Mouse (Mus musculus): Measurements from ENCODE around the gene 6030408B16Rik. TPM values are rescaled to one million over a fixed set of nuclear protein-coding genes. Genes with fewer than 3 reads are reported as not detected.
A peak's percentile ranks its signal among the peaks of the same experiment; 100 is the strongest.

The 6030408B16Rik gene
- total and polyA plus RNA-seq, 3 experiments, result not detected

GRCm38 (mm10) chr15:101308440-101309348 lies 15.7 kb downstream of the 6030408B16Rik start:
- TF ChIP-seq CTCF (IDR thresholded peaks at IDR 0.05; ENCODE audit: low read depth, low read length) (no peak), TAL1 (conservative IDR thresholded peaks at IDR 0.05; ENCODE audit: low read depth, low read length) (no peak), GATA1 (IDR thresholded peaks at IDR 0.05; ENCODE audit: borderline replicate concordance, low read length) (no peak), POLR2AphosphoS5 (IDR thresholded peaks at IDR 0.05; ENCODE audit: insufficient replicate concordance, low read depth, low read length) (no peak), GATA2 (IDR thresholded peaks at IDR 0.05; ENCODE audit: borderline replicate concordance, low read depth, low read length) (no peak)
- Histone ChIP-seq H3K4me1 (ENCODE audit: insufficient read depth, low read depth, low read length) (no peaks in the 10 kb centered on the region), H3K36me3 (replicated peaks) (no peaks in the 10 kb centered on the region), H3K9me3 (replicated peaks) (peaks cover 19% of the 10 kb centered on the region), H3K4me3 (ENCODE audit: low read depth, low read length) (no peak overlapping the region), H3K27me3 (ENCODE audit: insufficient read depth, low read length) (peaks cover 3% of the 10 kb centered on the region; the same call in 1 of the 2 replicates)
- no peak for ATAC-seq (ENCODE audit: extremely low read depth, insufficient number of reproducible peaks, low FRiP score, poor library complexity, severe bottlenecking)
- DNase-seq (ENCODE audit: low spot score), result no peak

- peaks cover 14% of the 10 kb centered on the region for H3K9me3 ChIP-seq (replicated peaks)
- H3K27me3 ChIP-seq (ENCODE audit: insufficient read depth, low read length), result peaks cover 3% of the 10 kb centered on the region; the same call in 1 of the 2 replicates
- H3K4me1 ChIP-seq (ENCODE audit: insufficient read depth, low read depth, low read length), result no peaks in the 10 kb centered on the region
- no peaks in the 10 kb centered on the region for H3K36me3 ChIP-seq (replicated peaks)
- TF ChIP-seq POLR2AphosphoS5 (IDR thresholded peaks at IDR 0.05; ENCODE audit: insufficient replicate concordance, low read depth, low read length), result no peak
- TF ChIP-seq GATA1 (IDR thresholded peaks at IDR 0.05; ENCODE audit: borderline replicate concordance, low read length), result no peak
- TF ChIP-seq GATA2 (IDR thresholded peaks at IDR 0.05; ENCODE audit: borderline replicate concordance, low read depth, low read length), result no peak
- no peak for TF ChIP-seq CTCF (IDR thresholded peaks at IDR 0.05; ENCODE audit: low read depth, low read length)
- ATAC-seq (ENCODE audit: extremely low read depth, insufficient number of reproducible peaks, low FRiP score, poor library complexity, severe bottlenecking), result no peak
- DNase-seq (ENCODE audit: low spot score), result no peak
- no peak overlapping the region for H3K4me3 ChIP-seq (ENCODE audit: low read depth, low read length)
Measured at GRCm38 (mm10) chr15:101309493-101309892, 16.5 kb downstream of the 6030408B16Rik start.

GRCm38 (mm10) chr15:101311087-101311770 lies 18.2 kb downstream of the 6030408B16Rik start:
- ATAC-seq (ENCODE audit: extremely low read depth, insufficient number of reproducible peaks, low FRiP score, poor library complexity, severe bottlenecking) (no peak), DNase-seq (ENCODE audit: low spot score) (no peak)
- peaks cover 25% of the 10 kb centered on the region for H3K9me3 ChIP-seq (replicated peaks)
- peaks cover 8% of the 10 kb centered on the region for H3K4me1 ChIP-seq (ENCODE audit: insufficient read depth, low read depth, low read length)
- H3K27me3 ChIP-seq (ENCODE audit: insufficient read depth, low read length), result peaks cover 3% of the 10 kb centered on the region; the same call in 1 of the 2 replicates
- H3K36me3 ChIP-seq (replicated peaks), result no peaks in the 10 kb centered on the region
- no peak overlapping the region for H3K4me3 ChIP-seq (ENCODE audit: low read depth, low read length)
- TF ChIP-seq GATA1 (IDR thresholded peaks at IDR 0.05; ENCODE audit: borderline replicate concordance, low read length) (no peak), GATA2 (IDR thresholded peaks at IDR 0.05; ENCODE audit: borderline replicate concordance, low read depth, low read length) (no peak), CTCF (IDR thresholded peaks at IDR 0.05; ENCODE audit: low read depth, low read length) (no peak), POLR2AphosphoS5 (IDR thresholded peaks at IDR 0.05; ENCODE audit: insufficient replicate concordance, low read depth, low read length) (no peak), TAL1 (conservative IDR thresholded peaks at IDR 0.05; ENCODE audit: low read depth, low read length) (no peak)

GRCm38 (mm10) chr15:101312006-101312405 lies 19.0 kb downstream of the 6030408B16Rik start:
- ATAC-seq (ENCODE audit: extremely low read depth, insufficient number of reproducible peaks, low FRiP score, poor library complexity, severe bottlenecking) (no peak), DNase-seq (ENCODE audit: low spot score) (no peak)
- 0 out of 2 replicates have a peak, but pooled peaks cover 2% of the 10 kb centered on the region for H3K27me3 ChIP-seq (ENCODE audit: insufficient read depth, low read length)
- peaks cover 8% of the 10 kb centered on the region for H3K4me1 ChIP-seq (ENCODE audit: insufficient read depth, low read depth, low read length)
- no peak overlapping the region for H3K4me3 ChIP-seq (ENCODE audit: low read depth, low read length)
- no peaks in the 10 kb centered on the region for H3K36me3 ChIP-seq (replicated peaks)
- H3K9me3 ChIP-seq (replicated peaks), result peaks cover 27% of the 10 kb centered on the region
- TF ChIP-seq GATA1 (IDR thresholded peaks at IDR 0.05; ENCODE audit: borderline replicate concordance, low read length) (no peak), TAL1 (conservative IDR thresholded peaks at IDR 0.05; ENCODE audit: low read depth, low read length) (no peak), CTCF (IDR thresholded peaks at IDR 0.05; ENCODE audit: low read depth, low read length) (no peak), POLR2AphosphoS5 (IDR thresholded peaks at IDR 0.05; ENCODE audit: insufficient replicate concordance, low read depth, low read length) (no peak), GATA2 (IDR thresholded peaks at IDR 0.05; ENCODE audit: borderline replicate concordance, low read depth, low read length) (no peak)

GRCm38 (mm10) chr15:101315378-101315777 lies 22.4 kb downstream of the 6030408B16Rik start:
- Histone ChIP-seq H3K27me3 (ENCODE audit: insufficient read depth, low read length) (0 out of 2 replicates have a peak, but pooled peaks cover 2% of the 10 kb centered on the region), H3K36me3 (replicated peaks) (no peaks in the 10 kb centered on the region), H3K4me1 (ENCODE audit: insufficient read depth, low read depth, low read length) (peaks cover 28% of the 10 kb centered on the region), H3K9me3 (replicated peaks) (peaks cover 29% of the 10 kb centered on the region), H3K4me3 (ENCODE audit: low read depth, low read length) (no peak overlapping the region)
- no peak for DNase-seq (ENCODE audit: low spot score)
- ATAC-seq (ENCODE audit: extremely low read depth, insufficient number of reproducible peaks, low FRiP score, poor library complexity, severe bottlenecking), result no peak
- TF ChIP-seq POLR2AphosphoS5 (IDR thresholded peaks at IDR 0.05; ENCODE audit: insufficient replicate concordance, low read depth, low read length) (no peak), CTCF (IDR thresholded peaks at IDR 0.05; ENCODE audit: low read depth, low read length) (no peak), GATA2 (IDR thresholded peaks at IDR 0.05; ENCODE audit: borderline replicate concordance, low read depth, low read length) (no peak), TAL1 (conservative IDR thresholded peaks at IDR 0.05; ENCODE audit: low read depth, low read length) (no peak)

GRCm38 (mm10) chr15:101315832-101316231 lies 22.8 kb downstream of the 6030408B16Rik start:
- peak; percentile 50 for ATAC-seq (ENCODE audit: extremely low read depth, insufficient number of reproducible peaks, low FRiP score, poor library complexity, severe bottlenecking)
- Histone ChIP-seq H3K27me3 (ENCODE audit: insufficient read depth, low read length) (0 out of 2 replicates have a peak, but pooled peaks cover 2% of the 10 kb centered on the region), H3K9me3 (replicated peaks) (peaks cover 31% of the 10 kb centered on the region), H3K4me1 (ENCODE audit: insufficient read depth, low read depth, low read length) (peaks cover 33% of the 10 kb centered on the region), H3K36me3 (replicated peaks) (no peaks in the 10 kb centered on the region), H3K4me3 (ENCODE audit: low read depth, low read length) (peak overlapping the region; percentile 53; the same call in 1 of the 2 replicates)
- peak; percentile 50 for DNase-seq (ENCODE audit: low spot score)
- peak; percentile 72 for TF ChIP-seq CTCF (IDR thresholded peaks at IDR 0.05; ENCODE audit: low read depth, low read length)
- no peak for TF ChIP-seq POLR2AphosphoS5 (IDR thresholded peaks at IDR 0.05; ENCODE audit: insufficient replicate concordance, low read depth, low read length)
